Mouse (Mus musculus) left cerebral cortex, adult 8-10 months (tissue): ENCODE results near the gene Edc4. TPM values are rescaled to one million over a fixed set of nuclear protein-coding genes. Genes with fewer than 3 reads are reported as not detected.

ENCODE experiments used
- DNase-seq, 2 experiments: peaks; one replicate each; pipeline ENCODE4 v3.0.0; 2022; ENCODE audit warnings: low spot score in 2 of 2
- total RNA-seq, 4 experiments: library from RNA; stranded (reverse); gene quantifications; 2 replicates each; pipeline ENCODE4 v1.2.4; 2022

The Edc4 gene
- total RNA-seq, 4 experiments from 2014 or later, result 56.5 to 64.4 (median 62.9) TPM

- no peak for DNase-seq
These were observed 57.6 kb downstream of the Edc4 start, which contains the start of gene Psmb10 for GRCm38 (mm10) chr8:105938306-105938669. Gene Psmb10 (minus strand): TSS chr8:105938444.

- DNase-seq, result no peak
These were observed 61.3 kb downstream of the Edc4 start for GRCm38 (mm10) chr8:105942026-105942425.

GRCm38 (mm10) chr8:105942542-105942941 lies 61.9 kb downstream of the Edc4 start:
- no peak for DNase-seq

DNA sequence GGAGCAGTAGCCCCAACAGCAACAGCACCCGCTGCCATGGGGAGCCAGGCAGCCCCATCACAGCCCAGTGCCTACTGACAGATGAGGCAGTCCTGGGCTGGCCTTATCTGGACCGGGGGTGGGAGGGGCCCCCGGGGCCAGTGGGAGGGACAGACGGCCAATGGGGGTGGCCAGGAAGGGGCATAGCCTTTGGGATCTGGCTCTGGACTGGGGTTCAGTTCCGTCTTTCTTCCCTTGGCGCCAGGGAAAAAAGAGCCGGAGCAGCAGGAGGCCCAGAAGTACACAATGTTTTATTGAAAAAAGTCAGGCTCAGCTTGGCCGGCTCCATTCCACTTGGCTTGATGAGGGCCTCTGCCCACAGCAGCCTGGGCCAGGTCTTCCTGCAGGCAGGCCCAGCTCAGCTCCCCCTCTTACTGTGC lies 62.6 kb downstream of the Edc4 start, which contains the start of gene Lcat:
Gene Lcat, minus strand, starts transcription at position 62 of the 419 bp plus-strand sequence.
- DNase-seq, result no peak

Other genes with a start within 250 kb of the Edc4 start
- 10 to 100 TPM; 65.3 to 80.8 (median 68.8) TPM for gene Ctcf, start 244.3 kb upstream of the Edc4 start, total RNA-seq
- gene Agrp, start 243.5 kb upstream of the Edc4 start, total RNA-seq, result not detected
- gene Carmil2, start 194.6 kb upstream of the Edc4 start, total RNA-seq, result 10 to 100 TPM; 57.2 to 62.8 (median 58.3) TPM
- gene Acd, start 179.8 kb upstream of the Edc4 start, total RNA-seq, result 10 to 100 TPM; 49.0 to 53.8 (median 50.9) TPM
- 10 to 100 TPM; 34.7 to 42.3 (median 39.2) TPM for gene Pard6a, start 179.7 kb upstream of the Edc4 start, total RNA-seq
- gene 4933405L10Rik, start 173.2 kb upstream of the Edc4 start, total RNA-seq, result under 1 TPM in 2 of 4 experiments, not detected in 2; 0.44 to 0.46 TPM
- gene Enkd1, start 172.7 kb upstream of the Edc4 start, total RNA-seq, result 10 to 100 TPM in 1 of 4 experiments, 1 to 10 TPM in 3; 9.0 to 11.2 (median 9.3) TPM
- 10 to 100 TPM; 14.5 to 21.4 (median 18.3) TPM for gene Gfod2, start 122.2 kb upstream of the Edc4 start, total RNA-seq
- 10 to 100 TPM; 20.1 to 24.4 (median 22.4) TPM for gene Ranbp10, start 53.5 kb upstream of the Edc4 start, total RNA-seq
- gene Tsnaxip1, start 53.1 kb upstream of the Edc4 start, total RNA-seq, result under 1 TPM in 1 of 4 experiments, not detected in 3; 0.16 TPM
- gene Cenpt, start 27.6 kb upstream of the Edc4 start, total RNA-seq, result 10 to 100 TPM; 14.4 to 17.8 (median 16.0) TPM
- 10 to 100 TPM; 36.8 to 41.5 (median 37.4) TPM for gene Thap11, start 25.7 kb upstream of the Edc4 start, total RNA-seq
- 10 to 100 TPM; 19.8 to 39.6 (median 23.2) TPM for gene Nutf2, start 20.3 kb upstream of the Edc4 start, total RNA-seq
- gene Nrn1l, start 12.7 kb downstream of the Edc4 start, total RNA-seq, result 1 to 10 TPM; 4.3 to 5.6 (median 4.9) TPM
- 10 to 100 TPM in 1 of 4 experiments, 1 to 10 TPM in 3; 8.5 to 11.2 (median 9.1) TPM for gene Pskh1, start 19.6 kb downstream of the Edc4 start, total RNA-seq
- gene Ctrl, start 53.0 kb downstream of the Edc4 start, total RNA-seq, result 1 to 10 TPM in 1 of 4 experiments, under 1 TPM in 2, not detected in 1; 0.67 to 1.2 (median 0.98) TPM
- 10 to 100 TPM; 82.5 to 92.6 (median 90.1) TPM for gene Psmb10, start 57.6 kb downstream of the Edc4 start, total RNA-seq
- 10 to 100 TPM; 19.5 to 27.1 (median 23.5) TPM for gene Lcat, start 62.5 kb downstream of the Edc4 start, total RNA-seq
- gene Slc12a4, start 85.2 kb downstream of the Edc4 start, total RNA-seq, result 10 to 100 TPM; 18.8 to 23.8 (median 20.6) TPM
- under 1 TPM in 1 of 4 experiments, not detected in 3; 0.23 TPM for gene Dpep3, start 98.5 kb downstream of the Edc4 start, total RNA-seq
- 10 to 100 TPM; 18.0 to 23.1 (median 20.5) TPM for gene Dus2, start 110.5 kb downstream of the Edc4 start, total RNA-seq
- gene Dpep2nb, start 125.1 kb downstream of the Edc4 start, total RNA-seq, result under 1 TPM in 1 of 4 experiments, not detected in 3; 0.57 TPM
- 10 to 100 TPM; 13.9 to 16.8 (median 14.8) TPM for gene Ddx28, start 131.0 kb downstream of the Edc4 start, total RNA-seq
- 10 to 100 TPM; 12.9 to 15.5 (median 14.7) TPM for gene Nfatc3, start 178.0 kb downstream of the Edc4 start, total RNA-seq